Mouse (Mus musculus) thymus, postnatal 14 days (tissue): ENCODE measurements at regions not wholly inside any gene's neighbourhood (a gene's known extent, or its start where the extent isn't known, plus 50 kb on each side); places are given as distances from the start of the nearest gene placed in this dataset.

ENCODE experiments used
- DNase-seq: peaks from one replicate; pipeline ENCODE4 v3.0.0; 2021

DNA sequence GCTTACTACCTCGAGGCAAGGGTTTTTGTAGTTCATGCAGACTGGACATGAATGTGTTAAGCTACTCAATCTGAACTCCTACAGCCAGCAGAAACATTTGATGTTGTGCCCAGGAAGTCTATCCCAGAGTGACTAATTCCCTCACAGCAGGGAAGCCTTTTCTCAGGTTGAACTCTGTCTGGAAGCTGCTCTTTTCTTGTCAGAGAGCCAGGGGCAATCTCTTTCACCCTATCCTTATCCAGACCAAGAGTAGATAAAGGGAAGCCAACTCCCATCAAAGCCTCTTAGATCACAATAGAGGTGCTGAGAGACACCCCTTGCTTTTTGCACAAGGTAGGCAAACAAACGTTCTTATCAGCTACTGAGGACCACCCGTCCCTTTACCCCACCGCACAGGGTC lies 122.8 kb upstream of the Fggy start:
- DNase-seq: no peak

GRCm38 (mm10) chr4:95435080-95435479 lies 122.2 kb upstream of the Fggy start:
- no peak for DNase-seq

DNA sequence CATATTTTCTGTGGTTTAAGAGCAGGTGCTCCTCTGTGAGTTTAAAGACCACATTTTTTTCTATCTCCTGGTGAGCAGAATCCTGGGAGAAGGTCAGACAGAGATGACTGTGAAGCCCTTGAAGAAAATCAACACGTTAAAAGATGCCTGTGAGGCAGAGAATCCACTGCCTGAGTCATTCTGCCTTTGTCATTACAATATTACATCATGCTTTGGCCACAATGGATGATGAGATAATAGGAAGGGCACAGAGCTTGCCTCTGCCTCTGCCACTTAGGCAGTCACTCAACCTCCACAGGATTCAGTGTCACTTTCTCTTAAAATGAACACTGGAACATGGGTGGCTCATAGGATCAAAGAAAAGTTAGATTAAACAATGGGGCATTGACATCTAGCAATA lies 117.5 kb upstream of the Fggy start:
- DNase-seq: no peak

DNA sequence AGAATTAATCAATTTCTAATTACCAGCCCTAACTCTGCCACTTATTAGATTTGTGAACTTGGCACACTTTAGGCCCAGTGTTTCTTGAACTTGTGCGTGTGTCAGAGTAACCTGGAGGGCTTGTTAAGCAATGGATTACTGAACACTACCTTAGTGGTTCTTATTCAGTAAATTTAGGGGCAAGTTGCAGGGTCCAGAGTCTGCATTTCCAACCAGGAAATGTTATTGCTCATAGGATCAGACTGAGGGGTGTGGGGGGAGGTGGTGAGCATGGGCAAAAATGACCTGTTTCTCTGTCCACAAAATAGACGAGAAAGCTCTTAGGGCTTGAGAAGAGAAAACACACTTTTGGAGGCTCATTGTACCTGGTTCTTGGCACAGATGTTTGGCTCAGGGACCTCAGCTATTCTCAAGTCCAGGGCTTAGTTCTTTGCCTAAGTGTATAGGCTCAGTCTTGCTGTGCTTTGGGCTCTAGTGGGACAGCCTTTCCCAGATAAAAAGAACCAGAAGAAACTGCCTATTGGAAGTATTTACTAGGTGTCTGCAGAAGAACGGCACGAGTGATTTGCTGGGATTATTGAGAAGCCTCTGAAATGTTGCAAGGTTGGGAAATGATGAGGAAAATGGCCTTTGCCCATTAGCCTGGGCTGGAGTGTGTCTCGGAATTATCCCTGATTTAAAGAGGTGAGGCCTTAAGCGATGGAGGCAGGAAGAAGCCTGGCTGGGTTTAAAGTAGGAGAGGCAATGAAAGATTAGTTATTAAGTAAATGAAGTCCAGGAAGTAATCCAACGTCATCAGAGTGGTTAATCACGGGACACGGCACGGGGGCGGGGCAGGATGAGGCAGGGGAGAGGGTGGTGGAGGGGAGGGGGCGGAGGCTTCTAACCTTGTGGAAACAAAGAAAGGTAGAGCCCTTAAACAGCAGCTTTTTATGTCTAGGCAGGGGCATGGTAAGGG lies 113.2 kb upstream of the Fggy start:
- no peak for DNase-seq

- no peak for DNase-seq
These were observed 107.0 kb upstream of the Fggy start for GRCm38 (mm10) chr4:95450286-95450685.

DNA sequence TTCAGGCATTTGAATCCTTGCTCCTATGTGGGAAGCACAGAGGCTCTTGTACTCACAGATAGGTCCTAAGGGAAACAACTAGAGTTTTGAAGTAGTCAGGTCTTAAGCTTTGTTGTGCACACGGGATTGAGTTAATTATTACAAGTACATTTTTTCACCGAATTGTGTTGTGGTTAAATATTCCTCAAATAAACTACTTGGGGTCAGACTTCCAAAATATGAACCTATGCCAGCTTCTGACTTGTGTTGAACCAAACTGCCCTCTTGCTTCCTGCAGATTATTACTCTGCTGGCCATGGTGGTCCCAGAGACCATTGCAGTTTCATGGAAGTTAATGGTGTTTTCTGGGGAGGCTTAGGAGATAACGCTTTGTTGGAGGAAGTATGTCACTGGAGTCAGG lies 105.5 kb upstream of the Fggy start:
- no peak for DNase-seq

DNA sequence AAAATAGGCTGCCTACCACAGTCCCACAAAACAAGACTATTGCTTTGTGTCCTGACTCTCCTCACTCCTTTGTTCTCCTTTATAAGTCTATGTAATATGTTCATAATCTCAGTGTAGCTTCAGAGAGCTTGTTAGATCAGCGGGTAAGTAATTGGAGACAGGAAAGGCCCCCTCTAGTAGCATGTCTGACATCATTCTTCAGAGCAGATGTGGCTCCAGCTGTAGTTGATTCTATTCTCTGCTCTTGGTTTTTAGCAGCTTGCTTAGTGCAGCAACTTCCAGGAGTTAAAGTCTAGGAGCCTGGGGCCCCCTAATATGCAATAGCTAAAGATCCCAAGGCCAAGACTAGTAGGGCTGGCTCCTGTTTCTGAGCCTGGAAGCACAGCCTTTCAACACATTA lies 101.0 kb upstream of the Fggy start:
- no peak for DNase-seq

DNA sequence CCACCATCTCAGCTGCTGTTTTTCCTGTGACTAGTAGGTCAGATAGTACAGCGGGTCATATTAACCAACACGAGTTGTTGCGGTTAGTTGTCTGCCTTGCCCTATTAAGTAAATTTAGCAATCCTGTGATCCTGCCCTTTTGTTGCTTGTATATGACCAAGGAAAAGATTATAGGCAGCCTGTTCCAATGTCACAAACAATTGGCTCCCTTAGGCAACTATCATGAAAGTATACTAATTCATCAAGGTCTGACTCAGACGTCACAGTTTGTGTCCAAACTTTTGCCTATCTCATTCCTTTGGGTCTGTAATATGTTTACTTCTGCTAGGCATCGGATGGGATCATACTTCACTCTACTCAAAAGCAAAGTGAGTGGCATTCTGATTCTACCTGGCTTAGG lies 100.4 kb upstream of the Fggy start:
- no peak for DNase-seq

- no peak for DNase-seq
These were observed 94.8 kb upstream of the Fggy start for GRCm38 (mm10) chr4:95462476-95462875.

DNA sequence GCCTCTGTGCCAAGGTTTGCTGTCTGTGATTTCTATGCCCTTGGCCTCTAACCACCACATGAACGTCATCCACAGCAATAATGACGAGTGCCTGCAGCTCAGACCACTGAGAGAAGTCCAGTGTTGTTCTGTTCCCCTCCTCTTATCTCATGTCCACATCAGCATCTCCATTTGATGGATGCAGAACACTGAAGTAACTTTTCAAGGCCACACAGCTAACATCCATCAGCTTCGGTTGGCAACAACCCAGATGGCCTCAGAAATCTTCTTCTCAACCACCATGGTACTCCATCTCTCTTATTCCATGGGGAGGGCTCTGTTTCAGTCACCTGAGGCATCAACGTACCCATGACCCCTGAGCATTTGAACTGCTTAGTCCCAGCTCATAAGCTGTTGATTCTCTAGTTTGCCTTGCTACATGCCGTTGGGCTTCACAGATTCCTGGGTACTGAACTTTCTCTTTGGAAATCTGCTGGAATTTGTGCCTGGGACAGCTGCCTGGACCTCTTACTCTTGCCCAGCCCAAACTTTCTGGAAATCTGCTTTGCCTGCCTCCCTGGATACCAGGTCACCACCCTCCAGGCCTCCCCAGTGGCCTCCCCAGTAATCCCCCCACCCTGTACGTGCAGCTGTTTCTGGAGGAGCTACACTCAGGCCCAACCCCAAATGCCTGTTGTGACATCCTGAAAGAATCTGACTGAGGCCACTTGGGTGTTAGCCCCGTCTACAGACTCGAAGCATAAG lies 94.1 kb upstream of the Fggy start:
- no peak for DNase-seq

DNA sequence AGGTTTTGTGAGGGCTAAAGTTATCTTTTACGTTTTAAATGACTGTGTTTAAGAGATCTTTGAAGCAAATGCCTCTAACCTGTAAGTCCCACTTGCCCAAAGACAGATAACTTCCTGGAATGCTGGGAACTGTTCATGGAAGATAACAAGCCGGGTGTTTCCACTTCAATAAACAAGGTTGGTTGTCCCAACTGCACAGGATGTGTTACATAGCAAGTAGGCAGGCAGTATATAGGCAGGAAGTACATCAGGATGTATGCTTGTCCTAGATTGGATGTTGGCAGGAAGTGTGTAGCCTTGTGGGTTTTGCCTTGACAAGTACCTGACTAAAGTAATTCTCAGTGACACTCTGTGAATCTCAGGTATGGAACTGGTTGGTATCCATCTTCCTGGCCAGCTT lies 90.7 kb upstream of the Fggy start:
- DNase-seq: no peak

DNA sequence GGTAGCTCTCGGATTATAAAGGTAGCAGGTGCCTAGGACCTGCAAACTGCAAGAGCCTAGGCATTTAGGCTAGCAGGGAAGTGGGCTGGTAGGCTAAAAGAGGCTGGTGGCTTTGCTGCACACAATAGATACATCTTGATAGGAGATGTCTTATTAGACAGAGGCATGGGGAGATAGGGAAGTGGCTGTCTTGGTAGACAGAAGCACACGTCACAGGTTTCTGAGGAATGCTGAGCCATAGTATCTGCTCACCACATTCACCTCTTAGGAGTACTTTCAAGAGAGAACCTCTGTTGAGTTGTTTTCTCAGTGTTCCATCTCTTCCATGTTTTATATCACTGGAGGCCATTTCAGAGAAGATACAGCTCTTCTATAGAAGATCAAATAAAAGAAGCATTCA lies 89.8 kb upstream of the Fggy start:
- no peak for DNase-seq

DNA sequence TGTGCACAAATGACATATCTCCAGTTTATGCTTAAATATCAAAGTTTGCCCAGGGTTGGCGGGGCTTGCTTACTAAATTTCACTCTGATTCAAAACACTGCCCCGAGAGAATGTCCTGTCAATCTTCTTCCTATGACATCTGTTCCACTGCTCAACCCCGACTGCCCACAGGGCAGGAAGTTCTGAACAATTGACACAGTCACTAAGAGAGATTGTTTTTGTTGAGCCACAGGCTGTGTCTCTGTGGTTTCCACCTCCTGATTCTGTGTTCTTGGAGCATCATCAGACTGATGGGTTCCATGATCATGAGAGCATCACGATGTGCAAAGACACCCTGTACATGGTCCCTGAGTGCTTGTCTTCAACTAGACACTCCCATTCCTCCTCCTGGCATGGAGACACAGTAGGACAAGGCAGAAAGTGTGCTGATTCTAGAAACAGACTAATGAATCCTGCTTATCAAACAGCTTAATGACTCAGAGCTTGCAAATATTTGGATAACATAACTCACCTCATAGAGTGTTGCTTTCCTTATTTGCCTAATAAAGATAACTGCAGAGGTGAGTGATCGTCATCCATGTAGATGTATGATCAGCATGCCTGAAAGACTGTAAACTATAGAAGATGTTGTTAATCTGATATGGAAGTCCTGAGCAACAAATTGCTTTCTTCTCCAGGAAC lies 82.4 kb upstream of the Fggy start:
- DNase-seq: no peak

DNA sequence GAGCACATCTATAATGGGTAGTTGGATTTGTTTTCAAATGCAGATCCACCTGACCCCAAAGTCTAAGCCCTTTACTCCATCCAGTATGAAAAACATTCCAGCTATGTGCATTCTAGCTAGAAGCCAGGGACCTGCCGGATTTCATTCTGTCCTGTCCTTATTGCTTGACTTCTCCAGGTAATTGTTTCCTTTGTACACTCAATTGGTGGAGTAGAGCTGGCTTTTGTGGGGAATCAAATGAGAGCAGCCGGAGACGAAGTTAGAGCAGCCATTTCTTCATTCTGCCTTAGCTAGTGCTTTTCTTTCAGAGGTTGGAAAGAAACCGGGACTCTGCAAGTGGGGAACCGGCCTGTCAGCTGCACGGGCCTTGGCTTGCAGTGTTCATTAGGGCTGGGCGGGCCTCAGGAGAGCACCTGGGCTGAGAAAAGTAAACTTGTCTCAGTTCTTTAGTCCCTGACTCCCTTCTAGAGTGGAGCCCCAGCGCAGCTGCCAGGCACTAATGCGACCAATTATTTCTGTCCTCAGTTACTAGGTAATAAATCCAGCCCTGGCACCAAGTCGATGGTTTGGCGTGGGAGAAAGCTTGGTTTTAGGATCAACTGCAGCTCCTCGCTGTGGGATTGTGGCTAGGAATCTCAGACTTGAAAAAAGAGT lies 81.1 kb upstream of the Fggy start:
- no peak for DNase-seq

- no peak for DNase-seq
These were observed 73.7 kb upstream of the Fggy start for GRCm38 (mm10) chr4:95483571-95483970.

- DNase-seq: no peak
These were observed 70.0 kb upstream of the Fggy start for GRCm38 (mm10) chr4:95487323-95487722.

GRCm38 (mm10) chr4:95487969-95488368 lies 69.3 kb upstream of the Fggy start:
- DNase-seq: no peak

GRCm38 (mm10) chr4:95489059-95489458 lies 68.2 kb upstream of the Fggy start:
- DNase-seq: no peak

GRCm38 (mm10) chr4:95500265-95500664 lies 57.0 kb upstream of the Fggy start:
- DNase-seq: no peak

GRCm38 (mm10) chr4:95501164-95501563 lies 56.1 kb upstream of the Fggy start:
- DNase-seq: no peak

- no peak for DNase-seq
These were observed 50.0 kb upstream of the Fggy start for GRCm38 (mm10) chr4:95507141-95507945.
